Mouse (Mus musculus) heart, adult 18-20 months (tissue): Measurements from ENCODE around the gene Slc25a25. TPM values are rescaled to one million over a fixed set of nuclear protein-coding genes. Genes with fewer than 3 reads are reported as not detected.
"Not testable (repeated sequence)": the region's sequence is repeated elsewhere in the genome, so short reads cannot be mapped to it uniquely, and the experiment has no call there.

Source experiments
- DNase-seq, 2 experiments: peaks; one replicate each; pipeline ENCODE4 v3.0.0; 2021 to 2022; ENCODE audit warnings: mixed read lengths in 1 of 2
- long read RNA-seq, 2 experiments: library from polyadenylated mRNA; stranded (forward); transcript quantifications; one replicate each; pipeline ENCODE4 v2.0.0; 2021
- total RNA-seq, 2 experiments: library from RNA; stranded (reverse); gene quantifications; 2 replicates each; pipeline ENCODE4 v1.2.3; 2021

The Slc25a25 gene
- 10 to 100 TPM in 1 of 2 experiments, 1 to 10 TPM in 1; 8.4 to 11.5 TPM for total RNA-seq
- long read RNA-seq, experiment 1, partial matches to known transcripts: 0 of 8 reads
- long read RNA-seq, experiment 1, other reads (novel, unspliced or antisense): 1 of 8 reads
- long read RNA-seq, experiment 2, transcript Slc25a25-203 (10 exons, 2,541 nt): major isoform, 5 of 6 reads
- long read RNA-seq, experiment 2, partial matches to known transcripts: 0 of 6 reads
- long read RNA-seq, experiment 2, other reads (novel, unspliced or antisense): 0 of 6 reads

DNA sequence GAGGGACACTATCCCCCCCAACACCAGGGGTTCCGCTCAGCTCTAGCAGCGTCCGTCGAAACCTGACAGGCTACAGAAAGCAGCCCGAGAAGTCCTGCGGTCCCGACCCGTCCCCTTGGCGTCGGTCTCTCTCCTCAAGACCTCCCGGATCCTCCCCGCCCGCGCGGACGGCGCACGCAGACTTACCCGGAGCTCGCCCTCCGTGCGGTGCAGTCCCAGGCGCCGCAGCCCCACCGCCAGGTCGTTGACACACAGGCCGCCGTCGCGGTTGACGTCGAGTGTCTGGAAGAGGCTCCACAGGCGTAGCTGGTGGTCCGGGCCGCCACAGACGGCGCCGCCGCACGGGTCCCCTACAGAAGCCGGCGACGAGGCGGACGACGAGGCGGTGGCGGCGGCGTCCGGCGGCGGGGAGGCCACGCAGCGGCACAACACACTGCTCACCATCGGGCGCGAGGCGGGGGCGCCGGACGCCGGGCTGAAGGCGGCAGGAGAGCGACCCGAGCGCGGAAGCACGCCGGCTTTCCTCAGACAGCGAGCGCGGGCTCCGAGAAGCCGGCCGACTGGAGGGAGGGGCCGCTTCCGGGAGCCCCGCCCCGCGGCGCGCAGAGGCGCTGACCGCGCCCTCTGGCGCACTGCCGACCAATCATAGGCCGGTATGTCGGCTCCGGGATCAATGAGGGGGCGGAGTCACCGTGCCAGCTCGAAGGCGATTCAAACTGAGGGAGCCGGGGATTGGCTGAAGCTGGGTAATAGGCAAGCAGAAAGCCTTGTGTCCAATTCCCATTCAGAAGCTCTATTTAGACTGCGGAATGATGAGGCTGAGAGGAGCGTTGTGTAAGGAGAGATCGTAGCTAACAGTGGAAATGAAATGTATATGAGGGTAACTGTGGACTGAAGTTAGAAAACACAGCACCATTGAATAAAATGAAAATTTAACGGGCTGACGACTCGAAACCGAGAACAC lies at the start of gene Slc25a25:
TSS of gene Slc25a25 (minus strand) at position 565 of the 964 bp plus-strand sequence.
- DNase-seq: peak; percentile 97 to 98

DNA sequence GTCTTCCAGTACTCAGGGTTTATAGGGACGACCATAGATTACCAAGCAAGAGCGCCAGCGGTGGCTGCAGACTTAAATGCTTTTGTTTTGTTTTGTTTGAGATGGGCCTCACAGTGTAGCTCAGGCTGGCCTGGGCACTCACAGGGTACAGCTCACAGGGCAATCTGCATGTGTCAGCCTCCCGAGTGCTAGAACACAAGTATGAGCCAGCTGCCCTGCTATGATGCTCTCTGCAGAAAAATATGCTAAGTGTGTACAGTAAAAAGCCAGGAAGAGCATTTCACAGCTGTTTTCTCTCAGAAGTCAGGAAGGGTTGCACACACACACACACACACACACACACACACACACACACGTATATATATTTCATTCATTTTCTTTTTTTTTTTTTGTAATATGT lies 49.2 kb upstream of the Slc25a25 start:
- DNase-seq: no peak

DNA sequence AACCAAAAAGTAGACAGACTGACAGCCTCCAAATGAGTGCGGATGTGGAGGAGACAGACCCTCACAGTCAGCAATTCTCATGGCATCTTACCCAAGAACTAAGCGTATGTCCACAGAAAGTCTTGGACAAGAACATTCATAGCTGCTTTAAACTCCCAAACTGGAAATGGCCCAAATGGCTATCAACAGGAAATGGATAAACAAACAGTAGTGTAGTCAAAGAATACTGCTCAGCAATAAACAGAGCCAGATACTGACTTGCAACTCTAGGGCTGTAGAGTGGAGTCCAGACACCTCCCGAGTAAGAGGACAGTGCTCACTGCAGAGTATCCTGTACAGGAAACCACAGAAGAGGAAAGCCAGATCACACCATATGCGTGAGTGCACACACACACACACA lies 48.1 kb upstream of the Slc25a25 start:
- DNase-seq: no peak

DNA sequence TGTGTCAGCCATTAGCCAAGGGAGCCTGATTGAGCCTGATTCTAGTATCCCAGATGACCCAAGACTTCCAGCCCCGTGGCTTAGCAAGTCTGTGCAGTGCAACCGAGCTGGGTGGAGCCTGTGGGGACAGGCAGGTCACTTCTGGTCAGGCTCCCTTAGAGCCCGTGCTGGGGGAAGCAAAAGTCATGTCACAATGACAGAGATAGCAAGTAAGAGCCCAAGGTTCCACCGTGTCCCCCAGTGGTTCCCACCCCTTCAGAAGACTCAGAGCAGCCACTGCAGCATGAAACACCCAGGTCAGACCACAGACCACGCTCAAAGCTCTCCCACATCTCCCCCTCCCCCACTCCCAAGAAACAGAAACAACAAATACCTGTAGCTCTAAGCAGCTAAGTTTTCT lies 44.9 kb upstream of the Slc25a25 start:
- no peak for DNase-seq

DNA sequence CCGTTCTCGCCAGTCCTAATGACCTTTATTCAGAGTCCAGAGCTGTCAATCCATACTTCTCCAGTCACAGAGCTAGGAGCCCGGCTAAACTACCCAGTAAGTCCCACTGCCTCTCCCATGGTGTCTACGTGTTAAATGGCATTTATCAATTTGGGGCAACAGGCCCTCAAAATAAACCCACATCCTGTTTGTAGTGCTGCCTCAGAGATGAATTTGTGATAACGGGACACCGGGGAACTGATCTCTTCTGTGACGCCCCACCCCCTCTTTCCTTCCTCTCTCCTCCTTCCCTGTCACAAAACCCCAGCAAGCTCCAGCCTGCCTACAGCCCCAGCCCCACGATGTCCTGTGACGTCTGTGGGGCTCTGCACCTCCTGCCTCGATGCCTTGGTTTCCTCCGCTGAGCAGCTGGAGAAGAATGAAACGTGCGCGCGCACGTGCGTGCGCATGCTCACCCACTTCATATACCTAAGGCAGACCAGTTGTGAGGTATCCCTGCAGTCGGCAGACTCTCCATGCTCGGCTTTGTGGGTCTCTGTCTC lies 44.0 kb upstream of the Slc25a25 start:
- DNase-seq: peak in 1 of 2 experiments; percentile 82

DNA sequence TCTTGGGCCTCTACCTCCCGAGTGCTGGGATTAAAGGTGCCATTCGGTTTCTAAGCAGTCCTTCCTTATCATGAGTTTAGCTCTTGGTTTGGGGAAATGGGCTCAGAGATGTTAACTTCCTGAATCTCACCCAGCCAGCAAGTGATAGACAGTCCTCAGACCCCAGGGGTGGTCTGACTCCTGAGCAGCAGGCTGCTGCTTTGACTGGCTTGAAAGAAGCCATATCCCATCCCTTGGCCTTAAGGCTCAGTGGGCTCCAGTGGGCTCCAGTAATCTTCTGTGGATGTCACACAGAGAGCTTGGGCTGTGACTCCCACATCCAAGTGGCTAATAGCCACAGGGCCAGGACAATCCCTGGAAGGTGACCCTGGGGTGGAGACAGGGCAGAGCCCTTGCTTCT lies 43.3 kb upstream of the Slc25a25 start:
- DNase-seq: no peak

DNA sequence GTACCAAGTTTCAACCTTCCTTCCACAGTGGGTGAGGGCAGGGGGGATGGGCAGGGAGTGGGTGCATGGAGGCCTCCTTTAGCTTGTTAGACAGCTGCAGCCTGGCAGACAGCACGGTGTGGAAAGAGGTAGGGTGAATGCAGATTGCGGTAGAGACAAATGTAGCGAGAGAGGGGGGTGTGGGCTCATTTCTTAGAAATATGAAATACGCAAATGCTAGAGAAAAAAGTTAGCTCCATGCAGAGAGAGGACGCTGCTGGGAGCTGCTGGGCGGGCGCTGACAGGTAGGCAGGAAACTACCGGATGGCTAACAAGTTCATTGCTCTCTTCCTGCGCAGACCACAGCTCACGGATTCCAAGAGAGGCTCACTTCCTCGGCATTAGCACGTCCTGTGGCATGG lies 42.1 kb upstream of the Slc25a25 start:
- no peak for DNase-seq

DNA sequence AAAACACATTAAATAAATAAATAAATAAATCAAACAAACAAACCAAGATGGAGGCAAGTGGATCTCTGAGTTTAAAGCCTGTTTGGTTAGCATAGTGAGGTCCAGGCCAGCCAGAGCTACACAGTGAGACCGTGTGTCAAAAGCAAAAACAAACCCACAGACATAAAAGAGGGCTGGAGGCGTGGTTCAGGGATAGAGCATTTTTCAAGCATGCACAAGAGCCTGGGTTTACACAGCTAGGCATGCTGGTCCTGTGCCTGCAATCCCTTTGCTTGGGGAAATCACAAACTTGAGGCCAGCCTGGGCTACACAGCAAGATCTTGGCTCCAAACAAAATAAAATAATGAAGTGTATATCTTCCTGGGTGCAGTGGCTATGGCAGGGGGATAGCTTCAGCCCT lies 41.4 kb upstream of the Slc25a25 start:
- DNase-seq: no peak

DNA sequence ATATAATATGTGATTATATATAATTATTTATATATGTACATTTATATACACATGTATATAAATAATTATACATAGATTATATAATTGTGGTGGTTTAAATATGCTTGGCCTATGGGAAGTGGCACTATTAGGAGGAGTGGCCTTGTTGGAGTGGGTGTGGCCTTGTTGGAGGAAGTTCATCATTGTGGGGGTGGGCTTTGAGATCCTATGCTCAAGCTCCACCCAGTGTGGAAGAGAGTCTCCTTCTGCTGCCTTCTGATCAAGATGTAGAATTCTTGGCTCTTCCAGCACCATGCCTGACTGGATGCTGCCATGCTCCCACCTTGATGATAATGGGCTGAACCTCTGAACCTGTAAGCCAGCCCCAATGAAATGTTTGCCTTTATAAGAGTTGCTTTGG lies 39.5 kb upstream of the Slc25a25 start:
- DNase-seq: not testable (repeated sequence)

DNA sequence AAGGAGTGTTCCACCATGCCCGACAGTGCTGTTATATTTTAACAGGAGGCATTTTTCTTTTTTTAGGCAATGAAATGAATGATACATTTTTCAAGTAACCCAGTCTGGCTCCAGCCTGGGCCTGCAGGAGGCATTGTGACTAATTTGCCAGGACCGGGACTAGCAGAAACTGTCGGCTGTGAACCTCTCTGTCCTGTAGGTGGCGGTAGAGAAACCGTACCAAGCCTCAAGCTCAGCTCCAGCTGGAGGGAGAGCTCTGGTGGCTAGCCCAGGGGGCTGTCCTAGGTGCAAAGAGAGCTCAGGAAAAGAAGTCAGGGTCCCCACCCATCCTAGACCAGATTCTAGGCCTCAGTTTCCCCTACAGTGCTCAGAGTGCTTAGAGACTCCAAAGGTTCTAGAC lies 37.4 kb upstream of the Slc25a25 start:
- peak; percentile 86 to 87 for DNase-seq

DNA sequence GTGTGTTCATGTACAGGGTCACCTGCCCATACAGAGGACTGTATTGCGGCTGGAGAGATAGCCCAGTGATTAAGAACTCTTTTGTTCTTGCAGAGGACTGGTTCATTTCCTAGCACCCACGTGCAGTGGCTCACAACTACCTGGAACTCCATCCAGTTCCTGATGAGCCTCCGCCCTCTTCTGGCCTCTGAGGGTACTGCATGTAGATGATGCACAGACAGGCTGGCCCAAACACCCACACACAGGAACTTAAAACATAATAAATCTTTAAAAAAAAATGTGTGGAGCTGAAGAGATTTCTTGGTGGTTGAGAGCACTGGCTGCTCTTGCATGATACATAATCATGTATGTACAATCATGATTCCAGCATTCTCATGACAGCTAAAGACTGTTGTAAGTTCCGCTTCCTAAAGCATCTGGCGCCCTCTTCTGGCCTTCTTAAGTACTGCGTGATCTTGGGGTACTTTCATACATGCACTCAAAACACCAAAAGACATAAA lies 35.9 kb upstream of the Slc25a25 start:
- peak; percentile 88 to 97 for DNase-seq

DNA sequence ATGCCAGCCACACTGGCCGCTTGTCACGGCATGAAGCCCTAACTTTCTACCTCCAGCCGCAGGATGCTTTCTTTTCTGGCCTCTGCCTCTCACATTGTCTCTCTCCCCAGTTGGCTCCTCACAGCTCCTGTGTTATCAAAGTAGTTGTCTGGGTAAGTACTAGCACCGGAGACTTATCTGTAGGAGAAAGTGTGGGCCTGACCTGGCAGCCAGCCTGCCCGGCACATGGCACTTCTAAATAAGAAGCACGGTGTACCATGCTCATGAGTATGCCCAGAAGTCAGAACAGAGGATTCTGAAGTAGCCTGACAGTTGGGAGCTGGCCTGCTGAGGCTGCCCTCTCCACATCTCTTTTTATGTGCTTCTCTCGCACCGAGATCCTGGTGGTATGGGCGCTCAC lies 34.9 kb upstream of the Slc25a25 start:
- DNase-seq: no peak

DNA sequence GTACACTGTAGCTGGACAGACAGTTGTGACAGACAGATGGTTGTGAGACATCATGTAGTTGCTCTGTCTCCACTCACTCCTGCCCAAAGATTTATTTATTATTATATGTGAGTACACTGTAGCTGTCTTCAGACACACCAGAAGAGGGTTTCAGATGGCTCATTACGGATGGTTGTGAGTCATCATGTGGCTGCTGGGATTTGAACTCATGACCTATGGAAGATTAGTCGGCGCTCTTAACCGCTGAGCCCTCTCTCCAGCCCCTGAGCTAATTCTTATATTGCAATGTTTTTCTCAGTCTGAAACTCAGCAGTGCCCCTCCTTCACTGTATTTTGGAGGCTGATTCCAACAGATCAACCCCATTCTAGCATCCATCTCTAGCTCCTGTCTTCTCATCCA lies 34.5 kb upstream of the Slc25a25 start:
- no peak for DNase-seq

DNA sequence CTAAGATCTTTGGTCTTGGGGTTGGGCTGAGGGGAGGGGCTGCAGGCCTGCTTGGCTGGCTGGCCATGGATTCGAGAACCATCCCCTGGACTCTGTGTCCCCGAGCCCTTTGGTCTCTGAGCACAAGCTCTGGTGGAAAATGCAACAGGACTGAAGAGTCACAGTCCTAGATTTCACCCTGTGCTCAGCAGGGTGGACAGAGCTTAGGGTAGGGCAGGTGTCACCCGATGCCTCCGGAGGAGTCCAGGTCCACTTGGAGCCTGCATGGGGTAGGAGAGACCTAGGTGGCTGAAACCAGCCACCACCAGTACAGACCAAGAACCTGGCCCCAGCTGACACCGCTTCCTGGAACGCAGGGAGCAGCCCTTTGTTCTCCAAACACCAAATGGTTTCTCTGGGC lies 33.7 kb upstream of the Slc25a25 start:
- DNase-seq: no peak

DNA sequence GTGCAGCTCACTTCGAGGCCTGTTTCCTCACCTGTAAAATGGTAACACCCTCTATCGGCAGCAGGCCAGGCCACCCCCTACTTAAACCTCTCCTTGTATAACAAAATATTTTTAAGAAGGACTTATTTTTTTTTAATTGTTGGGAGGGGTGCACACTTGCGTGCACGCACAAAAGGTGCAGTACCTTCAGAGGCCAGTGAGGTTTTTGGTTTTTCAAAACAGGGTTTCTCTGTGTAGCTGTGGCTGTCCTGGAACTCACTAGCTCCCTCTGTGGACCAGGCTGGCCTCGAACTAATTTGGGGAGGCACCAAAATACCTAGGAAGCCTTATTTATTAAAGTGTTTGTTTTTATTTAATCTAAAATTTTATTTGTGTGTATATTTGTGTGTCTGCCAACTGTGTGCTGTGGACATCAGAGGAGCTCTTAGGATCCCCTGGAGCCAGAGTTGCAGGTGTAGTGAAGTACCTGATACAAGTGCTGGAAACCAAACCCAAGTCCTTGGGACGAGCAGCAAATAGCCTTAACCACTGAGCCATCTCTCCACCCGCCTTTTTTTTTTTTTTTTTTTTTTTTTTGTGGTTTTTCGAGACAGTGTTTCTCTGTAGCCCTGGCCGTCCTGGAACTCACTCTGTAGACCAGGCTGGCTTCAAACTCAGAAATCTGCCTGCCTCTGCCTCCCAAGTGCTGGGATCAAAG lies 32.1 kb upstream of the Slc25a25 start:
- no peak for DNase-seq

DNA sequence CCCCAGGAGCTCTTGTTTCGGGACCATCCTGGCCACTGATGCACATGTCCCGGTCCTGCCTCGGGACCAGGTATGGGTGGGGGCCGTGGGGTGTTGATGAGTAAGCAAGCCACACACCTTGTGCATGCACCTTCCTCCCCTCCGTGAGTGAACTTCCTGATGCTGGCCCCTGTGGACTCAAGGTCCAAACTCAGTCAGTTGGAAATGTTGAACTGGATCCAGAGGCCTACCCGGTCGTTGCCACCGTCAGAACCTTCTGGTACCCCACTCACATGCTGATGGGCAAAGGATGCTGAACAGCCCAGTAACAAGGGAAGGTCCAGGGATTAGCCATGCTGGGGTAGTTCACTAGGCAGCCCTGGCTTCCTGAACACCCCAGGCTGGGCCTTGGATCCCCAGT lies 31.1 kb upstream of the Slc25a25 start:
- no peak for DNase-seq

DNA sequence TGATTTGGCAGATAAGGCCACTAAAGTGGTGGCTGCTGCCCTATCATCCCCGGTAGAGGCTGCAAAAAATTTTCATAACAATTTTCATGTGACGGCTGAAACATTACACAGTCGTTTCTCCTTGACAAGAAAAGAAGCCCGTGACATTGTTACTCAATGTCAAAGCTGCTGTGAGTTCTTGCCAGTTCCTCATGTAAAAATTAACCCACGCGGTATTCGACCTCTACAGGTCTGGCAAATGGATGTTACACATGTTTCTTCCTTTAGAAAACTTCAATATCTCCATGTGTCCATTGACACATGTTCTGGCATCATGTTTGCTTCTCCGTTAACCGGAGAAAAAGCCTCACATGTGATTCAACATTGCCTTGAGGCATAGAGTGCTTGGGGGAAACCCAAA lies 24.1 kb upstream of the Slc25a25 start:
- DNase-seq: not testable (repeated sequence)

DNA sequence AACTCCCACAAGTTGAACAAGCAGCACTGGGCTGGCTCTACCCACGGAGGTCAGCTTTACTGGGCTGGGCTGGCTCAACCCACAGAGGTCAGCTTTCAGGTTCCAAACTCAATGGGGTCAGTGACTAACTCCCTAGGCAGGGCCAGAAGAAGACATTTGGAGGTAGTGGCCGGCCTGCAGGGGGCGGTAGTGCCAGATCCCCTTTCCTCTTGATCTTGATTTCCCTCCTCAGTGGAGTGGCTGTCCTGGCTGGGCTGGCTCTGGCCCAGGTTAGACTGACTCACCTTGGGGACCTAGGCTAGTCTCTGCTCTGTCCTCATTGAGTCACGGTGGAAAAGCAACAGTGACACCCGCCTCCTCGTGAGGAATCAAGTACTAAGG lies 20.4 kb upstream of the Slc25a25 start:
- no peak for DNase-seq

DNA sequence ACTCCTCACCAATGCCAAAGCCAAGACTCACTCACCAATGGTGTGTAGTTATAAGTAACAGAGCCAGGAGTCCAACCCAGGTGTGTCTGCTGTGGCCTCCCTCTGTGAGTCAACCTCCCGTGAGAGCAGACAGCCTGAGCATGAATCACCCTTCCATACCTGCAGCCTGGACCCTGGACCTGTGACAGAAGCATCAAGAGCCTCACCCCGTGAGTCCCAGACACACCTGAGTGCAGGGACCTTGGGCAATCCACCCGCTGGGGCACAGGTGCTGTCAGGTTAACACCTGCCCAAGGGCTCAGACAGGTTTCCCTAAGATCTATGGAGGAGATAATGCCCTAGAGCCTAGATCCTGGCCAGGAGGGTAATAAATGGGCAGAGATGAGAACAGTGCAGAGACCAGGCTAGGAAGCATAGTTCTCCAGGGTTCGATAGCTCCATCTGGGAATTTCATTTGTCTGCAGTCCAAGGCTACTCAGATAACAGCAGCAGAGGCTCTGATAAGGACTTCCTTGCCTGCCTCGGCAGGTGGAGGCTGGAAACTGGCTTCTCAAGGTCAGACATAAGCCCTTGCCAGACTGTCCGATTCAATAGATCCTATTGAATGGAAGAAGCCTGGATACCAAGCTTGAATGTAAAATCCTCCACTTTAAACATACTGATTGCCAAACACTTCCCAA lies 19.9 kb upstream of the Slc25a25 start:
- no peak for DNase-seq

DNA sequence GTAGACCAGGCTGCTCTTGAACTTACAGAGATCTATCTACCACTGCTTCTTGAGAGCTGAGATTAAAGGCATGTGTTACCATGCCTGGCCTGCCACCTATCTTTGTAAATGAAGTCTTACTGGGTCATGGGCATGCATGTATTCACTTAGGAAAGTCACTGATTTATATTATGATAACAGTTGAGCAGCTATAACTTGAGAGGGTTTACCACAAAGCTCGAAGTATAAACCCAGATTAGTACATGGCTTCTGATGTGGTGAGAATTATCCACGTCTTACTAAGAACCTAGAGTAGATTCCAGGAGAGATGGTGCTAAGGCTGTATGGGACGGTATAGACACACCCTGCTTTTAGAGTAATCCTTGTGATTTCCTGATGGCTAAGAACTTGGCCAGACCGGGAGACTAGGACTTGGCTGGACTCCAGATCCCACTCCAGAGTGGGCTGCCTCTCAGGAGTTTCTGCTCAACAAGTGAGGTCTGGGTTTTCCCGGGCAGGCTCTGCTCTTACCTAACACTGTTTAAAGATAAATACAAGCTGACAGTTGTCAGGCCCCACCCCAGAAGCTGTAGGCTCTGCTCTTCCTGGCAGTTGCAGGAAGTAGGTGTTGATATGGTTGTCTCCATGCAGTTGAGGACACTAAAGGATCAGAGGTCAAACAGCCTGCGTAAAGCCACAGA lies 13.1 kb upstream of the Slc25a25 start:
- DNase-seq: no peak

DNA sequence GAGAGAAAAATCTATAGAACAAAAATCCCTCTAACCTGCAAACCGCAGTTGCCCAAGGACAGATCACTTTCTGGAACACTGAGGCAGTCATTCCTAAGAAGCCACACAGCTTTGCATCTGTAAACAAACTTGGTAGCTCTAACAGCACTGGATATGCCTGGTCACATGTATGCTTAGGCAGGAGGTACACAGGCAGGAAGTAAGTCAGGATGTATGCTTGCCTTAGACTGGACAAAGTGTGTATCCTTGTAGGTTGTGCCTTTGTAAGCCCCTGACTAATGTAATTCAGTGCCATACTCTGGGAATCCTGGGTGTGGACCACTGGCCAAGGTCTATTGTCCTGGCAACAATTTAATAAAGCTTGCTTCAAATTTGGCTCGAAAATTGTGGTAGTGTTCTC lies 12.5 kb upstream of the Slc25a25 start:
- no peak for DNase-seq
